Mouse (Mus musculus) G1E (cell line): ENCODE measurements around the gene Tuba1b. TPM values are rescaled to one million over a fixed set of nuclear protein-coding genes. Genes with fewer than 3 reads are reported as not detected.
"Not testable (repeated sequence)": the region's sequence is repeated elsewhere in the genome, so short reads cannot be mapped to it uniquely, and the experiment has no call there.

Experiments used
- ATAC-seq: 2 replicates; pipeline ENCODE4 v1.8.0; 2016; ENCODE audit warnings: mild to moderate bottlenecking; ENCODE audit not compliant: insufficient number of reproducible peaks, poor library complexity, low FRiP score, severe bottlenecking; ENCODE audit errors: extremely low read depth
- DNase-seq: peaks from one replicate; pipeline ENCODE4 v3.0.0; 2012; ENCODE audit warnings: low spot score
- H3K27me3 ChIP-seq: 2 replicates; pipeline ENCODE4 v1.6.1; 2012; ENCODE audit warnings: mild to moderate bottlenecking, low read length, inconsistent platforms; ENCODE audit not compliant: insufficient read depth
- H3K36me3 ChIP-seq: replicated peaks from 2 replicates; pipeline ENCODE3; 2012; ENCODE audit warnings: mild to moderate bottlenecking, inconsistent platforms
- H3K4me1 ChIP-seq: 2 replicates; pipeline ENCODE4 v1.6.1; 2012; ENCODE audit warnings: low read depth, low read length, inconsistent platforms, mixed read lengths; ENCODE audit not compliant: insufficient read depth
- H3K4me3 ChIP-seq: 2 replicates; pipeline ENCODE4 v1.5.1; 2012; ENCODE audit warnings: low read depth, mild to moderate bottlenecking, inconsistent platforms, low read length, moderate library complexity, mixed read lengths
- H3K9me3 ChIP-seq: replicated peaks from 2 replicates; pipeline ENCODE4 v1.6.1; 2012; ENCODE audit warnings: inconsistent platforms
- CTCF ChIP-seq: IDR thresholded peaks from 2 replicates; pipeline ENCODE4 v1.5.1; 2012; ENCODE audit warnings: low read depth, low read length, inconsistent platforms, mixed read lengths
- GATA1 ChIP-seq: IDR thresholded peaks from 2 replicates; pipeline ENCODE4 v1.6.1; 2012; ENCODE audit warnings: borderline replicate concordance, low read length, inconsistent platforms, mixed read lengths
- GATA2 ChIP-seq: IDR thresholded peaks from 2 replicates; pipeline ENCODE4 v1.6.1; 2012; ENCODE audit warnings: low read depth, low read length, inconsistent platforms, borderline replicate concordance
- POLR2AphosphoS5 ChIP-seq: IDR thresholded peaks from 2 replicates; pipeline ENCODE4 v1.6.1; 2012; ENCODE audit warnings: low read depth, low read length, inconsistent platforms; ENCODE audit not compliant: insufficient replicate concordance
- TAL1 ChIP-seq: conservative IDR thresholded peaks from 2 replicates; pipeline ENCODE4 v1.6.1; 2012; ENCODE audit warnings: low read depth, low read length, inconsistent platforms, mixed read lengths
- polyA plus RNA-seq: library from polyadenylated mRNA; stranded (reverse); fragments of >175 nt; gene quantifications from 2 replicates; pipeline ENCODE4 v1.2.3, GENCODE M21; 2012
- total RNA-seq, 2 experiments: library from RNA; stranded (forward) in 1 of 2; stranded (reverse) in 1 of 2; fragments of 200-1000 nt in 1 of 2; fragments of >200 nt in 1 of 2; fragmentation: Nextera tagmentation in 1 of 2; gene quantifications; 2 replicates each; pipeline ENCODE4 v1.2.3; 2014 to 2017

The Tuba1b gene
- total and polyA plus RNA-seq, 3 experiments: 384 to 1,866 (median 717) TPM

- peaks cover 47% of the 10 kb centered on the region for H3K27me3 ChIP-seq
- no peaks in the 10 kb centered on the region for H3K9me3 ChIP-seq
- ATAC-seq (no peak), DNase-seq (no peak)
- H3K4me1 ChIP-seq: peaks cover 5% of the 10 kb centered on the region; the same call in 1 of the 2 replicates
- no peaks in the 10 kb centered on the region for H3K36me3 ChIP-seq
- TF ChIP-seq GATA1: no peak
- no peak overlapping the region for H3K4me3 ChIP-seq
These were observed 43.5 kb upstream of the Tuba1b start for GRCm38 (mm10) chr15:98977759-98978408.

- Histone ChIP-seq H3K36me3 (no peaks in the 10 kb centered on the region), H3K9me3 (no peaks in the 10 kb centered on the region), H3K27me3 (peaks cover 47% of the 10 kb centered on the region), H3K4me1 (peaks cover 5% of the 10 kb centered on the region; the same call in 1 of the 2 replicates), H3K4me3 (no peak overlapping the region)
- ATAC-seq: no peak
- TF ChIP-seq TAL1: no peak
- TF ChIP-seq GATA1: no peak
- no peak for TF ChIP-seq CTCF
- no peak for TF ChIP-seq GATA2
- no peak for TF ChIP-seq POLR2AphosphoS5
- DNase-seq: no peak
These were observed 42.7 kb upstream of the Tuba1b start for GRCm38 (mm10) chr15:98976763-98977758.

GRCm38 (mm10) chr15:98973015-98973614 lies 38.8 kb upstream of the Tuba1b start:
- Histone ChIP-seq H3K27me3 (peaks cover 51% of the 10 kb centered on the region), H3K4me1 (peaks cover 9% of the 10 kb centered on the region), H3K4me3 (no peak overlapping the region), H3K36me3 (no peaks in the 10 kb centered on the region), H3K9me3 (no peaks in the 10 kb centered on the region)
- ATAC-seq (no peak), DNase-seq (no peak)
- TF ChIP-seq POLR2AphosphoS5: no peak
- no peak for TF ChIP-seq GATA1
- no peak for TF ChIP-seq GATA2
- no peak for TF ChIP-seq CTCF
- no peak for TF ChIP-seq TAL1

- DNase-seq, H3K9me3 ChIP-seq, H3K4me1 ChIP-seq, ATAC-seq, H3K36me3 ChIP-seq, H3K4me3 ChIP-seq: not testable (repeated sequence)
- peaks cover 43% of the 10 kb centered on the region for H3K27me3 ChIP-seq
These were observed 37.4 kb upstream of the Tuba1b start for GRCm38 (mm10) chr15:98971576-98972320.

- Histone ChIP-seq H3K27me3 (peaks cover 39% of the 10 kb centered on the region), H3K4me3 (no peak overlapping the region), H3K36me3 (no peaks in the 10 kb centered on the region), H3K4me1 (peaks cover 7% of the 10 kb centered on the region), H3K9me3 (no peaks in the 10 kb centered on the region)
- no peak for DNase-seq
- ATAC-seq: no peak
- TF ChIP-seq GATA1 (no peak), POLR2AphosphoS5 (no peak), GATA2 (no peak), TAL1 (no peak), CTCF (no peak)
These were observed 36.7 kb upstream of the Tuba1b start for GRCm38 (mm10) chr15:98971111-98971510.

- no peaks in the 10 kb centered on the region for H3K9me3 ChIP-seq
- no peak overlapping the region for H3K4me3 ChIP-seq
- TF ChIP-seq CTCF: no peak
- TF ChIP-seq POLR2AphosphoS5: no peak
- no peak for TF ChIP-seq GATA2
- no peak for TF ChIP-seq TAL1
- no peak for TF ChIP-seq GATA1
- DNase-seq: no peak
- H3K27me3 ChIP-seq: peaks cover 44% of the 10 kb centered on the region
- no peaks in the 10 kb centered on the region for H3K36me3 ChIP-seq
- peaks cover 7% of the 10 kb centered on the region for H3K4me1 ChIP-seq
- no peak for ATAC-seq
These were observed 35.2 kb upstream of the Tuba1b start for GRCm38 (mm10) chr15:98969372-98970101.
